Mouse (Mus musculus) brain, adult 10 weeks (tissue): ENCODE data around the gene Rad52. TPM values are rescaled to one million over a fixed set of nuclear protein-coding genes. Genes with fewer than 3 reads are reported as not detected.

ENCODE experiments used
- polyA plus RNA-seq: library from polyadenylated mRNA; stranded (reverse); fragments of 350-450 nt; fragmentation: Illumina TruSeq; extraction: RNeasy Lipid Tissue Mini Kit (QIAGEN cat#74804); gene quantifications from one replicate; pipeline ENCODE4 v1.2.3, GENCODE M21; 2015; ENCODE audit warnings: low read depth, low replicate concordance

Rad52 gene
- 26.2 TPM for polyA plus RNA-seq

GRCm38 (mm10) chr6:119902204-119903080 is at the start of gene Rad52:
TSS of gene Rad52 (plus strand) at chr6:119902698.

Other genes with a start within 250 kb of the Rad52 start
- gene Erc1, start 54.5 kb upstream of the Rad52 start, polyA plus RNA-seq = 17.6 TPM
- gene Wnk1, start 136.0 kb downstream of the Rad52 start, polyA plus RNA-seq = 159 TPM
- 6.0 TPM for gene Ninj2, start 190.7 kb downstream of the Rad52 start, polyA plus RNA-seq